In the genomic region with DNA sequence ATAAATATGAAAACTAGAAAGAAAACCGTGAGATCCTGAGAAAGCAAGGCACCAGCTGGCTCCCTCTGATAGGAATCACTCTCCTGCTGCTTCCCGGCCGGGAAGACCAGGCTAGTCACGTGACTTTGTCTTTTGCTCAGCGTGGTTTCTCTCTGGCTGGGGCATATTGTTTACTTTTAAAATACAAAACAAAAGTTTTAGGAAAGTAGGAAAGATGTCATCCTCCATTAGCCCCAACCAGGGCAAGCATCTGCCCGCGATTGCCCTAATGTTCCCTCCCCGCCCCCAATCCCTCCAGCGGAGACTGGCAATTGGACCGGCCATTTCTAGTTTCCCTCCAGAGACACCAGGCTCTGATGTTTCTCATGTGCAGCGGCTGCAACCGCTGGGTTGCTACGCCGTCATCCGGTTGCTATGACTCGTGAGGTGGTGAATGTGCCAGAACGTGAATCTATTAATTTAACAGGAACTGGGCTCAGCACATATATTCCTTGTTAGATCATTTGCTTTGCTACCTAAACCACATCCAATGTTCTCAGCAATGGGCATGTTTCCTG, we compare ENCODE assay signal across 8 mouse cellular contexts. TPM values are rescaled to one million over a fixed set of nuclear protein-coding genes. Genes with fewer than 3 reads are reported as not detected.
DNase-seq lines count a peak whose midpoint lies in the region; ATAC-seq and TF ChIP-seq lines count a peak whose summit lies in the region.

No protein-coding gene starts in this region.

- no peaks in the 10 kb centered on the region for H3K9me3 ChIP-seq in embryonic facial prominence, embryonic 13.5 days
- no peaks in the 10 kb centered on the region for H3K9me3 ChIP-seq in heart, embryonic 11.5 days (replicated peaks; ENCODE audit: control insufficient read depth, low read length)
- no peaks in the 10 kb centered on the region for H3K9me3 ChIP-seq in kidney, embryonic 14.5 days (ENCODE audit: control insufficient read depth, low read length)
- 0 out of 2 replicates have a peak, but pooled peaks cover 3% of the 10 kb centered on the region for H3K9me3 ChIP-seq in liver, embryonic 16.5 days (replicated peaks; ENCODE audit: control insufficient read depth, low read length)

- H3K27ac ChIP-seq in embryonic facial prominence, embryonic 13.5 days: 0 out of 2 replicates have a peak overlapping the region, but pooled peaks have one; percentile 23
- H3K27ac ChIP-seq in heart, embryonic 11.5 days (ENCODE audit: low read depth, low read length): no peak overlapping the region
- H3K27ac ChIP-seq in kidney, embryonic 14.5 days (ENCODE audit: low read depth, low read length): no peak overlapping the region
- peak overlapping the region; percentile 18; the same call in 1 of the 2 replicates for H3K27ac ChIP-seq in liver, embryonic 16.5 days (ENCODE audit: low read length)

- peak overlapping the region; percentile 67 for H3K4me2 ChIP-seq in embryonic facial prominence, embryonic 13.5 days
- H3K4me2 ChIP-seq in heart, embryonic 11.5 days: peak overlapping the region; percentile 53
- peak overlapping the region; percentile 40 for H3K4me2 ChIP-seq in kidney, embryonic 14.5 days (replicated peaks; ENCODE audit: low read depth, low read length)
- H3K4me2 ChIP-seq in liver, embryonic 16.5 days (ENCODE audit: low read depth, low read length): peak overlapping the region; percentile 70

- peak overlapping the region; percentile 64 for H3K9ac ChIP-seq in embryonic facial prominence, embryonic 13.5 days
- H3K9ac ChIP-seq in heart, embryonic 11.5 days (ENCODE audit: low read depth, low read length): peak overlapping the region; percentile 4
- 0 out of 2 replicates have a peak overlapping the region, but pooled peaks have one; percentile 40 for H3K9ac ChIP-seq in kidney, embryonic 14.5 days (ENCODE audit: low read depth, low read length)
- H3K9ac ChIP-seq in liver, embryonic 16.5 days (ENCODE audit: low read depth, low read length): peak overlapping the region; percentile 53

- peaks cover 14% of the 10 kb centered on the region; the same call in 1 of the 2 replicates for H3K4me1 ChIP-seq in embryonic facial prominence, embryonic 13.5 days
- H3K4me1 ChIP-seq in heart, embryonic 11.5 days (ENCODE audit: control insufficient read depth, insufficient read depth, low read length): no peaks in the 10 kb centered on the region; the same call in 1 of the 2 replicates
- peaks cover 7% of the 10 kb centered on the region; the same call in 1 of the 2 replicates for H3K4me1 ChIP-seq in kidney, embryonic 14.5 days (ENCODE audit: control insufficient read depth, insufficient read depth, low read length)
- peaks cover 39% of the 10 kb centered on the region for H3K4me1 ChIP-seq in liver, embryonic 16.5 days (ENCODE audit: control insufficient read depth, low read depth, low read length)

- H3K4me3 ChIP-seq in C2C12 (ENCODE audit: insufficient read depth, poor library complexity, severe bottlenecking): peak overlapping the region; percentile 15
- H3K4me3 ChIP-seq in embryonic facial prominence, embryonic 13.5 days: peak overlapping the region; percentile 42
- H3K4me3 ChIP-seq in heart, embryonic 11.5 days (ENCODE audit: low read depth, low read length): peak overlapping the region; percentile 22
- H3K4me3 ChIP-seq in kidney, embryonic 14.5 days (ENCODE audit: low read length): peak overlapping the region; percentile 29
- H3K4me3 ChIP-seq in liver, embryonic 16.5 days (ENCODE audit: low read depth, low read length): peak overlapping the region; percentile 55

- peak overlapping the region; percentile 16 for H3ac ChIP-seq in C2C12 (ENCODE audit: control insufficient read depth, insufficient read length, low read depth)

- peaks cover 19% of the 10 kb centered on the region for H3K79me2 ChIP-seq in C2C12 (ENCODE audit: control insufficient read depth, insufficient read depth)

- ATAC-seq in embryonic facial prominence, embryonic 13.5 days (ENCODE audit: insufficient number of reproducible peaks, insufficient read depth, low FRiP score, low TSS enrichment, low read depth): no peak
- no peak for ATAC-seq in heart, embryonic 11.5 days (replicated peaks; ENCODE audit: insufficient number of reproducible peaks, low FRiP score, low TSS enrichment)
- ATAC-seq in kidney, embryonic 14.5 days (ENCODE audit: low FRiP score, low TSS enrichment): no peak
- ATAC-seq in liver, embryonic 16.5 days (ENCODE audit: low read depth): no peak

- no peak for TF ChIP-seq CTCF in C2C12 (IDR thresholded peaks at IDR 0.05; ENCODE audit: control insufficient read depth, insufficient read depth, insufficient read length)

- no peaks in the 10 kb centered on the region for H3K27me3 ChIP-seq in C2C12 (ENCODE audit: control insufficient read depth, insufficient read depth, insufficient read length)
- H3K27me3 ChIP-seq in embryonic facial prominence, embryonic 13.5 days: no peaks in the 10 kb centered on the region
- H3K27me3 ChIP-seq in heart, embryonic 11.5 days (ENCODE audit: control insufficient read depth, insufficient read depth, low read length): no peaks in the 10 kb centered on the region
- 0 out of 2 replicates have a peak, but pooled peaks cover 2% of the 10 kb centered on the region for H3K27me3 ChIP-seq in kidney, embryonic 14.5 days (ENCODE audit: control insufficient read depth, insufficient read depth, low read length)
- H3K27me3 ChIP-seq in liver, embryonic 16.5 days (ENCODE audit: control insufficient read depth, insufficient read depth, low read depth, low read length): no peaks in the 10 kb centered on the region

- H3K36me3 ChIP-seq in C2C12 (ENCODE audit: control insufficient read depth, insufficient read depth): no peaks in the 10 kb centered on the region
- H3K36me3 ChIP-seq in embryonic facial prominence, embryonic 13.5 days: no peaks in the 10 kb centered on the region
- no peaks in the 10 kb centered on the region for H3K36me3 ChIP-seq in heart, embryonic 11.5 days (ENCODE audit: control insufficient read depth, insufficient read depth, low read length)
- H3K36me3 ChIP-seq in kidney, embryonic 14.5 days (ENCODE audit: control insufficient read depth, insufficient read depth, low read length): no peaks in the 10 kb centered on the region
- H3K36me3 ChIP-seq in liver, embryonic 16.5 days (ENCODE audit: control insufficient read depth, insufficient read depth): no peaks in the 10 kb centered on the region

- WGBS in embryonic facial prominence, embryonic 13.5 days: 2% methylated on average over 17 of the region's 17 CpGs
- 2% methylated on average over 17 of the region's 17 CpGs for WGBS in heart, embryonic 11.5 days (ENCODE audit: insufficient replicate concordance)
- 2% methylated on average over 17 of the region's 17 CpGs for WGBS in kidney, embryonic 14.5 days
- WGBS in liver, embryonic 16.5 days (ENCODE audit: insufficient replicate concordance): 4% methylated on average over 17 of the region's 17 CpGs

- peaks cover 4% of the 10 kb centered on the region for H3K79me3 ChIP-seq in C2C12 (ENCODE audit: low read depth)

- peak; percentile 93 for DNase-seq in NIH3T3 (ENCODE audit: low read depth)
- peak; percentile 66 for DNase-seq in neural tube, embryonic 10.5 days (ENCODE audit: extremely low spot score, low spot score)
- peak; percentile 42 to 58 for DNase-seq in thymus, postnatal 36 days

TF ChIP-seq in C2C12, 6 proteins besides CTCF, POLR2A, EP300 and RAD21:
- TF ChIP-seq FOSL1 (IDR thresholded peaks at IDR 0.05; ENCODE audit: insufficient read depth, low read length, poor library complexity, severe bottlenecking) (no peak), MAX (IDR thresholded peaks at IDR 0.05) (peak; percentile 23), MYOG (IDR thresholded peaks at IDR 0.05; ENCODE audit: control insufficient read depth, extremely low read depth, insufficient read length) (no peak), CEBPB (IDR thresholded peaks at IDR 0.05; ENCODE audit: low read depth) (no peak), MYOD1 (IDR thresholded peaks at IDR 0.05; ENCODE audit: control insufficient read depth, insufficient read length, low read depth) (no peak), USF1 (IDR thresholded peaks at IDR 0.05; ENCODE audit: low read depth) (peak; percentile 89)
TF ChIP-seq in C2C12: peak in this region for 2.

RNA-seq across cellular contexts. Expression of gene Elmsan1, which starts 3.8 kb away (rescaled TPM):
- 6.5 TPM for polyA plus RNA-seq in C2C12 (2012; fragmentation: generic; extraction: Trizol)
- 9.9 and 11.1 TPM in 2 replicates for polyA plus RNA-seq in embryonic facial prominence, embryonic 13.5 days (2015; fragmentation: Nextera tagmentation; extraction: Ambion mirVana)
- polyA plus RNA-seq in heart, embryonic 11.5 days (2014; fragmentation: Nextera tagmentation; extraction: Ambion mirVana): 5.9 and 7.1 TPM in 2 replicates
- 5.8 and 9.3 TPM in 2 replicates for polyA plus RNA-seq in kidney, embryonic 14.5 days (2014; fragmentation: Nextera tagmentation; extraction: Ambion mirVana)
- 6.9 and 7.8 TPM in 2 replicates for polyA plus RNA-seq in liver, embryonic 16.5 days (2015; fragmentation: Nextera tagmentation; extraction: Ambion mirVana)

Comparison
In these comparisons a context has a peak if more than half of its experiments do, and no peak if none do; other contexts are left out.
1. H3K27ac ChIP-seq: peak in embryonic facial prominence, embryonic 13.5 days (single experiment) and liver, embryonic 16.5 days (single experiment); none in heart, embryonic 11.5 days (single experiment) and kidney, embryonic 14.5 days (single experiment).
2. H3K9ac ChIP-seq: peak in every context shown above with its lines; median percentile 64 in embryonic facial prominence, embryonic 13.5 days; 53 in liver, embryonic 16.5 days; 40 in kidney, embryonic 14.5 days; 4 in heart, embryonic 11.5 days.
3. Peak in every context shown above with its lines, with median percentiles within 50 percentile points of each other: H3K4me3 ChIP-seq, DNase-seq and H3K4me2 ChIP-seq.